Mouse (Mus musculus): ENCODE data around the gene Myo1h. TPM values are rescaled to one million over a fixed set of nuclear protein-coding genes. Genes with fewer than 3 reads are reported as not detected.

Gene Myo1h
- polyA plus RNA-seq, 1 experiment from 2014 or later = 4.6 TPM

GRCm38 (mm10) chr5:114343612-114344011 lies 54.6 kb downstream of the Myo1h start:
- H3K4me3 ChIP-seq = no peak overlapping the region
- no peak for ATAC-seq (ENCODE audit: borderline replicate concordance, extremely low read depth, low FRiP score, low TSS enrichment)
- no peaks in the 10 kb centered on the region for H3K27me3 ChIP-seq
- H3K27ac ChIP-seq = no peak overlapping the region
- H3K36me3 ChIP-seq = no peaks in the 10 kb centered on the region
- no peaks in the 10 kb centered on the region for H3K9me3 ChIP-seq
- H3K4me1 ChIP-seq = no peaks in the 10 kb centered on the region
- 85% methylated on average over 7 of the region's 7 CpGs for WGBS
- no peak overlapping the region for H3K4me2 ChIP-seq
- no peak overlapping the region for H3K9ac ChIP-seq

- Histone ChIP-seq H3K4me3 (no peak overlapping the region), H3K4me1 (no peaks in the 10 kb centered on the region), H3K9ac (no peak overlapping the region), H3K27ac (no peak overlapping the region), H3K9me3 (no peaks in the 10 kb centered on the region), H3K36me3 (no peaks in the 10 kb centered on the region), H3K4me2 (no peak overlapping the region), H3K27me3 (no peaks in the 10 kb centered on the region)
- 44% methylated on average over 3 of the region's 3 CpGs for WGBS
- no peak for ATAC-seq (ENCODE audit: borderline replicate concordance, extremely low read depth, low FRiP score, low TSS enrichment)
Measured at GRCm38 (mm10) chr5:114345538-114345937, 56.6 kb downstream of the Myo1h start.

- 75% methylated on average over 10 of the region's 10 CpGs for WGBS
- ATAC-seq (ENCODE audit: borderline replicate concordance, extremely low read depth, low FRiP score, low TSS enrichment) = no peak
- Histone ChIP-seq H3K9me3 (no peaks in the 10 kb centered on the region), H3K4me2 (no peak overlapping the region), H3K4me3 (no peak overlapping the region), H3K9ac (no peak overlapping the region), H3K27ac (no peak overlapping the region), H3K27me3 (no peaks in the 10 kb centered on the region), H3K36me3 (no peaks in the 10 kb centered on the region), H3K4me1 (no peaks in the 10 kb centered on the region)
Measured at GRCm38 (mm10) chr5:114347005-114347404, 58.0 kb downstream of the Myo1h start.

- WGBS = 61% methylated on average over 10 of the region's 10 CpGs
- no peaks in the 10 kb centered on the region for H3K36me3 ChIP-seq
- H3K4me1 ChIP-seq = peaks cover 6% of the 10 kb centered on the region; the same call in 1 of the 2 replicates
- H3K27me3 ChIP-seq = no peaks in the 10 kb centered on the region
- H3K4me3 ChIP-seq = no peak overlapping the region
- no peak for ATAC-seq (ENCODE audit: borderline replicate concordance, extremely low read depth, low FRiP score, low TSS enrichment)
- no peak overlapping the region for H3K9ac ChIP-seq
- H3K9me3 ChIP-seq = no peaks in the 10 kb centered on the region
- H3K27ac ChIP-seq = no peak overlapping the region
- no peak overlapping the region for H3K4me2 ChIP-seq
Measured at GRCm38 (mm10) chr5:114351490-114351889, 62.5 kb downstream of the Myo1h start.

- H3K9ac ChIP-seq = 0 out of 2 replicates have a peak overlapping the region, but pooled peaks have one; percentile 16
- H3K27me3 ChIP-seq = no peaks in the 10 kb centered on the region
- peaks cover 15% of the 10 kb centered on the region for H3K36me3 ChIP-seq
- 11% methylated on average over 7 of the region's 7 CpGs for WGBS
- peak overlapping the region; percentile 42 for H3K4me2 ChIP-seq
- H3K27ac ChIP-seq = peak overlapping the region; percentile 95
- peak; percentile 93 for ATAC-seq (ENCODE audit: borderline replicate concordance, extremely low read depth, low FRiP score, low TSS enrichment)
- peak overlapping the region; percentile 21 for H3K4me3 ChIP-seq
- no peaks in the 10 kb centered on the region for H3K9me3 ChIP-seq
- H3K4me1 ChIP-seq = peaks cover 22% of the 10 kb centered on the region
Measured at GRCm38 (mm10) chr5:114356250-114356935, 67.4 kb downstream of the Myo1h start.

- Histone ChIP-seq H3K4me3 (peak overlapping the region; percentile 21), H3K4me1 (peaks cover 22% of the 10 kb centered on the region), H3K27ac (peak overlapping the region; percentile 95), H3K9me3 (no peaks in the 10 kb centered on the region), H3K36me3 (peaks cover 22% of the 10 kb centered on the region), H3K9ac (0 out of 2 replicates have a peak overlapping the region, but pooled peaks have one; percentile 16), H3K27me3 (no peaks in the 10 kb centered on the region), H3K4me2 (peak overlapping the region; percentile 42)
- ATAC-seq (ENCODE audit: borderline replicate concordance, extremely low read depth, low FRiP score, low TSS enrichment) = peak; percentile 72
- 35% methylated on average over 23 of the region's 23 CpGs for WGBS
Measured at GRCm38 (mm10) chr5:114356936-114357751, 68.2 kb downstream of the Myo1h start.

GRCm38 (mm10) chr5:114358833-114359232 lies 69.9 kb downstream of the Myo1h start:
- H3K27me3 ChIP-seq = no peaks in the 10 kb centered on the region
- no peak overlapping the region for H3K4me2 ChIP-seq
- no peak overlapping the region for H3K9ac ChIP-seq
- H3K36me3 ChIP-seq = peaks cover 39% of the 10 kb centered on the region
- 77% methylated on average over 10 of the region's 10 CpGs for WGBS
- no peaks in the 10 kb centered on the region for H3K9me3 ChIP-seq
- H3K4me1 ChIP-seq = peaks cover 25% of the 10 kb centered on the region
- H3K4me3 ChIP-seq = no peak overlapping the region
- no peak overlapping the region for H3K27ac ChIP-seq
- no peak for ATAC-seq (ENCODE audit: borderline replicate concordance, extremely low read depth, low FRiP score, low TSS enrichment)

GRCm38 (mm10) chr5:114359586-114359985 lies 70.6 kb downstream of the Myo1h start:
- H3K9ac ChIP-seq = no peak overlapping the region
- no peaks in the 10 kb centered on the region for H3K27me3 ChIP-seq
- H3K36me3 ChIP-seq = peaks cover 44% of the 10 kb centered on the region
- H3K4me3 ChIP-seq = no peak overlapping the region
- H3K4me1 ChIP-seq = peaks cover 33% of the 10 kb centered on the region
- no peak overlapping the region for H3K27ac ChIP-seq
- no peak for ATAC-seq (ENCODE audit: borderline replicate concordance, extremely low read depth, low FRiP score, low TSS enrichment)
- WGBS = 67% methylated on average over 8 of the region's 8 CpGs
- H3K4me2 ChIP-seq = no peak overlapping the region
- H3K9me3 ChIP-seq = no peaks in the 10 kb centered on the region

GRCm38 (mm10) chr5:114360968-114361367 lies 72.0 kb downstream of the Myo1h start:
- Histone ChIP-seq H3K4me2 (no peak overlapping the region), H3K27me3 (no peaks in the 10 kb centered on the region), H3K36me3 (peaks cover 58% of the 10 kb centered on the region), H3K9me3 (no peaks in the 10 kb centered on the region), H3K4me3 (no peak overlapping the region), H3K27ac (no peak overlapping the region), H3K4me1 (peaks cover 46% of the 10 kb centered on the region), H3K9ac (no peak overlapping the region)
- WGBS = 87% methylated on average over 15 of the region's 15 CpGs
- ATAC-seq (ENCODE audit: borderline replicate concordance, extremely low read depth, low FRiP score, low TSS enrichment) = no peak

- Histone ChIP-seq H3K4me1 (peaks cover 46% of the 10 kb centered on the region), H3K27ac (peak overlapping the region; percentile 93), H3K4me2 (peak overlapping the region; percentile 7; the same call in 1 of the 2 replicates), H3K9me3 (no peaks in the 10 kb centered on the region), H3K27me3 (no peaks in the 10 kb centered on the region), H3K36me3 (peaks cover 91% of the 10 kb centered on the region), H3K9ac (0 out of 2 replicates have a peak overlapping the region, but pooled peaks have one; percentile 14), H3K4me3 (no peak overlapping the region)
- ATAC-seq (ENCODE audit: borderline replicate concordance, extremely low read depth, low FRiP score, low TSS enrichment) = peak; percentile 71
- WGBS = 64% methylated on average over 23 of the region's 23 CpGs
Measured at GRCm38 (mm10) chr5:114365043-114365752, 76.2 kb downstream of the Myo1h start.

- Histone ChIP-seq H3K36me3 (peaks cover 72% of the 10 kb centered on the region), H3K9ac (no peak overlapping the region), H3K27me3 (no peaks in the 10 kb centered on the region), H3K4me2 (no peak overlapping the region), H3K4me1 (peaks cover 76% of the 10 kb centered on the region), H3K27ac (no peak overlapping the region), H3K9me3 (no peaks in the 10 kb centered on the region), H3K4me3 (no peak overlapping the region)
- no peak for ATAC-seq (ENCODE audit: borderline replicate concordance, extremely low read depth, low FRiP score, low TSS enrichment)
- 88% methylated on average over 14 of the region's 14 CpGs for WGBS
Measured at GRCm38 (mm10) chr5:114368121-114368520, 79.2 kb downstream of the Myo1h start.
